Mouse (Mus musculus): ENCODE results near the gene Ints3.
A peak's percentile ranks its signal among the peaks of the same experiment; 100 is the strongest.

Ints3 gene

GRCm38 (mm10) chr3:90391004-90391403 is 42.4 kb downstream of the Ints3 start:
- no peak for DNase-seq (ENCODE audit: low spot score in 2 of 2)

- no peak for DNase-seq (ENCODE audit: low spot score in 2 of 2)
Measured at GRCm38 (mm10) chr3:90389511-90390490, 43.6 kb downstream of the Ints3 start, which contains the start of gene Slc27a3. TSS of gene Slc27a3 (minus strand) at chr3:90389938.

GRCm38 (mm10) chr3:90388726-90389510 is 44.5 kb downstream of the Ints3 start:
- DNase-seq (ENCODE audit: low spot score in 2 of 2), result no peak

- DNase-seq (ENCODE audit: low spot score in 2 of 2), result no peak
Measured at GRCm38 (mm10) chr3:90388192-90388591, 45.2 kb downstream of the Ints3 start.

- DNase-seq (ENCODE audit: low spot score in 2 of 2), result no peak
Measured at GRCm38 (mm10) chr3:90387483-90387882, 45.9 kb downstream of the Ints3 start.

- no peak for DNase-seq (ENCODE audit: low spot score in 2 of 2)
Measured at GRCm38 (mm10) chr3:90386817-90387216, 46.6 kb downstream of the Ints3 start.

- no peak for DNase-seq (ENCODE audit: low spot score in 2 of 2)
Measured at GRCm38 (mm10) chr3:90384851-90385375, 48.5 kb downstream of the Ints3 start.

- DNase-seq (ENCODE audit: low spot score in 2 of 2), result peak in 1 of 2 experiments; percentile 47
Measured at GRCm38 (mm10) chr3:90383690-90384089, 49.7 kb downstream of the Ints3 start.

- DNase-seq (ENCODE audit: low spot score in 2 of 2), result no peak
Measured at GRCm38 (mm10) chr3:90381727-90382126, 51.7 kb downstream of the Ints3 start.

- no peak for DNase-seq (ENCODE audit: low spot score in 2 of 2)
Measured at GRCm38 (mm10) chr3:90378496-90378895, 54.9 kb downstream of the Ints3 start.

- DNase-seq (ENCODE audit: low spot score in 2 of 2), result no peak
Measured at GRCm38 (mm10) chr3:90376247-90376585, 57.2 kb downstream of the Ints3 start.

- no peak for DNase-seq (ENCODE audit: low spot score in 2 of 2)
Measured at GRCm38 (mm10) chr3:90375562-90376246, 57.7 kb downstream of the Ints3 start.

- DNase-seq (ENCODE audit: low spot score in 2 of 2), result no peak
Measured at GRCm38 (mm10) chr3:90374368-90374767, 59.1 kb downstream of the Ints3 start.

GRCm38 (mm10) chr3:90373432-90374028 is 59.9 kb downstream of the Ints3 start:
- peak; percentile 79 to 92 for DNase-seq (ENCODE audit: low spot score in 2 of 2)

- no peak for DNase-seq (ENCODE audit: low spot score in 2 of 2)
Measured at GRCm38 (mm10) chr3:90372817-90373216, 60.6 kb downstream of the Ints3 start.

- DNase-seq (ENCODE audit: low spot score in 2 of 2), result no peak
Measured at GRCm38 (mm10) chr3:90371857-90372256, 61.6 kb downstream of the Ints3 start.

- DNase-seq (ENCODE audit: low spot score in 2 of 2), result no peak
Measured at GRCm38 (mm10) chr3:90369041-90369440, 64.4 kb downstream of the Ints3 start.

- no peak for DNase-seq (ENCODE audit: low spot score in 2 of 2)
Measured at GRCm38 (mm10) chr3:90367001-90367632, 66.3 kb downstream of the Ints3 start.

- no peak for DNase-seq (ENCODE audit: low spot score in 2 of 2)
Measured at GRCm38 (mm10) chr3:90362346-90362745, 71.1 kb downstream of the Ints3 start.

- no peak for DNase-seq (ENCODE audit: low spot score in 2 of 2)
Measured at GRCm38 (mm10) chr3:90361476-90361875, 71.9 kb downstream of the Ints3 start.

GRCm38 (mm10) chr3:90359230-90359629 is 74.2 kb downstream of the Ints3 start:
- DNase-seq (ENCODE audit: low spot score in 2 of 2), result no peak

All from spleen, postnatal 4 days (tissue).